Mouse (Mus musculus): ENCODE results near the gene Nup205.

- TF ChIP-seq POLR2A (IDR thresholded peaks at IDR 0.05; ENCODE audit: borderline replicate concordance, extremely low read depth, insufficient read depth, insufficient read length, poor library complexity, severe bottlenecking) (peak; percentile 76; the same call in 1 of the 2 replicates), CTCF (IDR thresholded peaks at IDR 0.05; ENCODE audit: borderline replicate concordance, extremely low read depth, insufficient read depth, insufficient read length) (peak; percentile 82)
These were observed 75.5 kb downstream of the Nup205 start for GRCm38 (mm10) chr6:35252477-35253346.

Data from brain, embryonic 14.5 days (tissue).